Mouse (Mus musculus): Measurements from ENCODE around the gene Atxn7.
A peak's percentile ranks its signal among the peaks of the same experiment; 100 is the strongest.
"Not testable (repeated sequence)": the region's sequence is repeated elsewhere in the genome, so short reads cannot be mapped to it uniquely, and the experiment has no call there.

The Atxn7 gene

GRCm38 (mm10) chr14:13961401-13962112, at the start of gene Atxn7, which contains the start of gene Thoc7:
TSS of gene Atxn7 (plus strand) at chr14:13961440.
TSS of gene Thoc7 (minus strand) at chr14:13961852.
- DNase-seq = peak; percentile 56 to 82

DNA sequence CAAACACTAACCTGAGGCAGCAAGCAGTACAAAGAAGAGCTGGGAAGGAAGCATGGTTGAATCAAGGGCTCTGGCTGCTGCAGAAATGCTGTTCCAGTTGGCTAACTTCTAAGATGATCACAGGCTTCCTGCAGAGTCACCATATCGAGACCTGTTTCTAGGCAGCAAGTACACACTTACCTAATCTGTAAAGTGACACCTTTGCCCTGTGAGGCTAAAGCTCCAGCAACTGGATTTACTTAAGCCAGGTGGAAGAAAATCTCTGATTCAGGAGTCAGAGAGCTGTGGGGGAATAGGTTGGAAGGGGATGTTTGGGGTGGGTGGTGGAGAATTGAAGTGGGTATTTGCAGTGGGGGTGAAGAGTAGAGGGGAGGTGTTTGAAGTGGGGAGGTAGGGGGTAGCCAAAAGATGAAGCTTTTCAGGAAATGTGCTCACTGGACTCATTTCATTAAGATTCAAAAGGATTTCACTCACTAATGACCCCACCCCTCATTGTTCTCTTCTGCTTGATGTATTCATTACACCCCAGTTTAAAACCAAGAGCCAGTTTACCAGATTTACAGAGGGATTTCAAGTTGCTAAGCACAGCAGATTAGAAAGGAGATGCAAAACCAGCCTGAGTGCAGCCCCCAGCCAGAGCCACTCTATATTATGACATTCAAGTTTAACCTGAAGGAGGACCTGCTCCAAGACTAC, 46.7 kb upstream of the Atxn7 start, which contains the start of gene Gm281:
Gene Gm281, minus strand, starts transcription at position 92 of the 696 bp plus-strand sequence.
- no peak for DNase-seq

DNA sequence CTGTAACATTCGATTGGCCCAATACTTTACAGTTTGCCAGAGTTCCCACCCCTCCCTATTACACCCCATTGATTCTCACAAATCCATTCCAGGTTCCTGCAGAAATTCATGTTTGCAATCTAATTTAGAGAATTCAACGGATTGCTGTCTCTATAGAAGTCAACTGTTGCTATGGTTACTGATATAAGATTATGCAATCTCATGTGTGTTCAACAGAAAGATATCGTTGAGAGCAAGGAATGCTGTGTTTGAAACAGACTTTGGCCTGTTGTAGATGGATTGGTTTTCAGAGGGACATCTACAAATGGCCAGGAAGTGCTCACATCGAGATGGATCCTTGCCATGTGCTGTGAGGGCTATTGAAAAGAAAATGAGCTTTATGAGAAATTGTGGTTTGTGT, 46.0 kb upstream of the Atxn7 start:
- DNase-seq = no peak

DNA sequence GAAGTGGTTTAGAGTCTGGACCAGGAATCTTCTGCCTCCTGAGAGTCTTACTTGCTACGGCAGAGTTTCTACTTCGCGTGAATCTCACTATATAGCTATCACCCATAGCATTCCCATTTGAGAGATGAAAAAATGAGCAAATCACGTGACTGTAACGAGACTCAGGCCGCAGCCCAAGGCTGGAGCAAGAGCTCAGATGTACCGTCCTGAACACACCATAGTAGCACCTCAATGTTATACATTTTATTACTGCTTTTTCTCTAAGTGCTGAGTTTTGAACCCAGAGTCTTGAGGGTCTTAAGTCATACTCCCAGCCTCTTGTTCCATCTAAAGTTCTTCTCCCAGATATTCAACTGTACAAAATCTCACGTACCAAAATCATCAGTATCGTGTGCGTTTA, 44.0 kb upstream of the Atxn7 start:
- DNase-seq = no peak

DNA sequence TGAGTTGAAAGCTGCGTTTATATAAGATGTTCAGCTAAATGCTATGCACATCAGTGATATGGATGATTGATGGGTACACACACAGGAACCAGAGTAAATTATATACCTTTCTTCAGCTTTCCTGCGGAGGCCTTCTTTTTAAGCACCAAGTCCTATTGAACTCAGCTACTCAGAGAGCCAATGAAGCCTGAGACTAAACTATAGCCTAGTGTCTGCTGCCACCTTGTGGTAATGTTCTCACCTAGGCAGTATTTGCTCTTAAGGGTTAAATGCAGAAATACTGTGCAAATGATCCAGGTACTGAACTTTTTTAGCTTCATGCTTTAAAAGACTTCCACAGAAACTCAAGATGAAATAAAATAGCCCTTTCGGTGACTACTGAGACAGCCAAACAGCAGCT, 43.6 kb upstream of the Atxn7 start:
- peak; percentile 42 to 67 for DNase-seq

GRCm38 (mm10) chr14:13933290-13934051, 27.8 kb upstream of the Atxn7 start:
- no peak for DNase-seq

DNA sequence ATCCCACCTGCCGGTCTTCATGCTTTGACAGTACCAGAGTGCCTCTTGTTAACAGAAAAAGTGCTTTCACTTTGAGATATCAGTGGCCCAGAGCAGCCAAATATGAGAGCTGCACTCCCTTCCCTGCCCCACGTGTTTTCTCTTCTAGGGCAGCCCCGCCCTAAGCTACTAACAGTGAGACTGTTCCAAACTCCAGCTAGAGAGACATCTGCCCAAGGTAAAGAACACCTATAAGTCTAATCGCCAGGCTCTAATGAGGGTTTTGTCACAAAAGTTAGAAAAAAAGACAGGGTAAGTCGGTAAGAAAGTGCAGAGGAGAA, 27.2 kb upstream of the Atxn7 start:
- DNase-seq = no peak

DNA sequence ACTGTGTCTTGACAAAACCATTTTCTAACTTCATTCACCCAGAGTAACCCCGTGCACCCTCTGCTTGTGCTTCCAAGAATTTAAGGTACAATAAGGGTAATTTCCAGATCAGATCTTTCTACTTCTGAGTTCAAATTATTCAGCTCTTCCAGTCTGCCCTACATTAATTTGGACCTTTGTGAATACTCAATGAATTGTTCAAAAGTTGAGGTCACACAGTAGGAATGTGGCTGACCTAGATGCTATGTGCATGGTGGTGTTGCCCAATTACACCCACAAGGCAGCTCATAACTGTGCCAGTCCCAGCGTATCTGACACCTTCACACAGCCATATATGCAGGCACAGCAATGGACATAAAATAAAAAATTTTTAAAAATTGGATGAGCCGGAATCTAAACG, 16.6 kb upstream of the Atxn7 start:
- DNase-seq = no peak

DNA sequence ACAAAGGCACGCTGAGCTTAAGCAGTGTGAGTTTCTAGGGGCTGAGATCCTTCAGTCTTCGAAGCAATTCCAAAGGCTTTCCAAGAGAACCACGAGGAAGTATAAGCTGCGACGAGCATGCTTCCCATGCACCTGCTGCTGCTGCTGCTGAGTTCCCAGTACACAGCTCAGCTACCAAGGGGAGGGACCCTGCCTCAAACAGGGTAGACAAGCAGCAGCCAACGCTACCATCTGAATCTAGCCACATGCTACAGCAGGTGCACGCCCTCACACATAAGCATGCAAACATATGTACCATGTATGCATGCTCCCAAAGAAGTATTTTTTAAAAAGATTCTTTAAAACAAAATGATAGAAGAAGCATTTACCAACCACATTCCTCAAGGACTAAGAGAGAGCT, 12.9 kb upstream of the Atxn7 start:
- no peak for DNase-seq

GRCm38 (mm10) chr14:13950401-13950800, 10.8 kb upstream of the Atxn7 start:
- DNase-seq = peak; percentile 39 to 45

DNA sequence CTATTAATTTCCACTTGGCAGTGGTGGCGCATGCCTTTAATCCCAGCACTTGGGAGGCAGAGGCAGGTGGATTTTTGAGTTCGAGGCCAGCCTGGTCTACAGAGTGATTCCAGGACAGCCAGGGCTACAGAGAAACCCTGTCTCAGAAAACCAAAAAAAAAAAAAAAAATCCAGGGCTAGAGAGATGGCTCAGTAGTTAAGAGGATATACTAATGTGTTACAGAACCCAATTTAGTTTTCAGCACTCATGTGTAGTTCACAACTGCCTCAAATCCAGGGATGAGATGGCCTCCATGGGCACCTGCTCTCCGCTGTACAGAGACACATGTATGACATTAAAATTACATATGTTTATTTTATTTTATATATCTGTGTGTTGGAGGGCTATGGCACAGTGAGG, 9.1 kb upstream of the Atxn7 start:
- DNase-seq = not testable (repeated sequence)

- DNase-seq = peak; percentile 31 to 60
Observed at GRCm38 (mm10) chr14:13960079-13960478, 1.2 kb upstream of the Atxn7 start.

GRCm38 (mm10) chr14:13960482-13961325, 536 bp upstream of the Atxn7 start:
- peak; percentile 71 to 84 for DNase-seq

DNA sequence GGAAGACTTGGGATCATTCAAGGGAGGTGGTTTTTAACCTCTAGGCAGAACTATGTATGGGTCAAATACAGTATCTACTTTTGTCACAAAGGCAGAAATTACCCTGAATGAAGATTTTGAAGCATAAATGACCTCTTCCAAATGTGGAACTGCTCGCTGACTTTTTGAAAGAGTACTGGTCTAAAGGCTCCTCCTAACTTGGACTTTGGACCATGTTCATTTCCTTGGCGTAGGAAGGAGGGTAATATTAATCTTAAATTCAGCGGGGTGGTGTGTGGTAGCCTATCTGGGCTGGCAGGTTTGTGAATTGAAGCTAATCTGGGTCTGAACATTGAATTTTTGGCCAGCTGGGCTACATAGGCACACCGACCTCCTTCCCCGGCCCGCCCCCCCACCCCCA, 1.2 kb downstream of the Atxn7 start:
- DNase-seq = no peak

- DNase-seq = no peak
Observed at GRCm38 (mm10) chr14:13963527-13963926, 2.3 kb downstream of the Atxn7 start.

- no peak for DNase-seq
Observed at GRCm38 (mm10) chr14:13967607-13968006, 6.4 kb downstream of the Atxn7 start.

DNA sequence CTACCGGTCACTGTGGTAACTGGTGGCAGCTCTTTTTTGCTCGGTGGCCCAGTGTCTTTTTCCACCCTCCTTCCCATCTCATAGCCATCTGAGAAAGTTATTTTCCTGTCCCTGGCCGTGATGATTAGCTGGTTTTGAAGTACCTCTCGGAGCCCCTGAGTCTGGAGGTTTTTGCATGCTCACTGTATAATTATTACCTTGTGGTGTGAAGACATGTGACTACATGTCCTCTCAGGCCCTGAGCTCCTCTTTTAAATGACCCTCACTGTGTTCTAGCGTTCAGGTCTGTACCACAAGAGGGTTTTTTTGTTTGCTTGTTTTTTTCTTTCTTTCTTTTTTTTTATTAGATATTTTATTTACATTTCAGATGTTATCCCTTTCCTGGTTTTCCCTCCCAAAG, 7.2 kb downstream of the Atxn7 start:
- no peak for DNase-seq

GRCm38 (mm10) chr14:13970513-13970912, 9.3 kb downstream of the Atxn7 start:
- DNase-seq = no peak

- no peak for DNase-seq
Observed at GRCm38 (mm10) chr14:13971644-13972234, 10.5 kb downstream of the Atxn7 start.

DNA sequence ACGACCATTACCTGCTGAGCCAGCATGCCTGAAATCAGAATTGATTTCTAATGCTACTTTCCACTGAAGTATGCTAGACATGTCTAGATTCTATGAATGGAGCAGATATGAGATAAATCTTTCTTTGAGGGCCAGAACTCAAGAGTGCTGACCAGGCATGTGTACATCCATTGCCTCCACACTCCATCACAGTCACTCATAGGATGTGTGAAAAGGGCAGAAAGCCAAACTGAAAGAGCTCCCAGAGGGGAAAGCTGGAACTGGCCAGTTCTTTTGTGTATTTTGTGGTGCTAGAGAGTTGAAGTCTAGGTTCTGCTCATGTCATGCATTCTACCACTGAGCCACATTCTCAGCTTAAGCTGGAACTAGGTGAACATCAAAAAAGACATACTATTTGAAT, 16.3 kb downstream of the Atxn7 start:
- no peak for DNase-seq

DNA sequence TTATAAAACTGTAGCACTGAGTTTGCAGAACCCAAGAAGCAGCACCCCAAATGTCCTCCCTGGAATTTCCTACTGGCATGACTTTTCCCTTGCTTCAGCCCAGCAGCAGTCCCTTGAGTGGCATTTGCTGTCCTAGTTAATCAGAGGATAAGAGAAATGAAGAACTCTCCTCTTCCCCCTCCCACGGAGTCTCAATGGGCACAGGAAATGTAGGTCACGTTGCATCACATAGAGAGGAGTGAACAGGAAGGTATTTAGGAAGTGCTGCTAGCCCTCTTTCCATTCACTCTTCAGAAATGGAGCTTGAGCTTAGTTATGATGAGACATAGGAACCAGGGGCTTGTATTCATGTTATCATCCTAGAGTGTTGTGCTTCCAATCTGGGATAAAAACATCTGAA, 20.0 kb downstream of the Atxn7 start:
- no peak for DNase-seq

- DNase-seq = peak in 1 of 2 experiments; percentile 26
Observed at GRCm38 (mm10) chr14:13982174-13982573, 20.9 kb downstream of the Atxn7 start.
